Mouse (Mus musculus) kidney, adult 2 months (tissue): ENCODE data around the gene Gucy2c. TPM values are rescaled to one million over a fixed set of nuclear protein-coding genes. Genes with fewer than 3 reads are reported as not detected.
A peak's percentile ranks its signal among the peaks of the same experiment; 100 is the strongest.

Experiments used
- DNase-seq: peaks from one replicate; pipeline ENCODE4 v3.0.0; 2021
- H3K27ac ChIP-seq: fragments of 200-500 bp; 2 replicates; pipeline ENCODE4 v1.5.1; 2012; ENCODE audit warnings: low read depth, low read length, control low read depth, inconsistent platforms; ENCODE audit not compliant: insufficient read depth
- H3K27me3 ChIP-seq: fragments of 200-500 bp; replicated peaks from 2 replicates; pipeline ENCODE4 v1.6.1; 2012; ENCODE audit warnings: mild to moderate bottlenecking, moderate library complexity, low read length, inconsistent platforms; ENCODE audit not compliant: control insufficient read depth, insufficient read depth
- H3K36me3 ChIP-seq: fragments of 200-500 bp; 2 replicates; pipeline ENCODE4 v1.6.1; 2012; ENCODE audit warnings: mild to moderate bottlenecking, moderate library complexity, low read length, inconsistent platforms; ENCODE audit not compliant: control insufficient read depth, insufficient read depth
- H3K4me1 ChIP-seq: fragments of 200-500 bp; 2 replicates; pipeline ENCODE4 v1.6.1; 2011; ENCODE audit warnings: low read length; ENCODE audit not compliant: control insufficient read depth, insufficient read depth
- H3K4me3 ChIP-seq: fragments of 200-500 bp; 2 replicates; pipeline ENCODE4 v1.5.1; 2011; ENCODE audit warnings: mild to moderate bottlenecking, low read depth, low read length, control low read depth; ENCODE audit not compliant: insufficient read depth
- CTCF ChIP-seq: fragments of 200-500 bp; conservative IDR thresholded peaks from 2 replicates; pipeline ENCODE4 v1.5.1; 2011; ENCODE audit warnings: low read depth, mild to moderate bottlenecking, control low read depth, low read length, moderate library complexity, mixed read lengths; ENCODE audit not compliant: insufficient read depth, insufficient read length
- POLR2A ChIP-seq: fragments of 200-500 bp; IDR thresholded peaks from one replicate; pipeline ENCODE4 v1.6.1; 2011; ENCODE audit warnings: low read depth, low read length, control low read depth
- WGBS: fragments of 180-500 bp; shearing (Covaris S2); methylation state at CpG from one replicate; pipeline ENCODE4 v1.1.7; 2018; 5-methylcytosine and 5-hydroxymethylcytosine counted together
- polyA plus RNA-seq: library from polyadenylated mRNA; depleted of rRNA; stranded (reverse); fragments of >200 nt; gene quantifications from 2 replicates; pipeline ENCODE4 v1.2.3, GENCODE M21; 2012

Gucy2c gene
- polyA plus RNA-seq, 1 experiment, result 0.02 TPM

- H3K36me3 ChIP-seq, result no peaks in the 10 kb centered on the region
- H3K4me3 ChIP-seq, result no peak overlapping the region
- no peak for DNase-seq
- WGBS, result 45% methylated on average over 5 of the region's 5 CpGs
- no peaks in the 10 kb centered on the region for H3K27me3 ChIP-seq
- TF ChIP-seq CTCF (no peak), POLR2A (no peak)
- no peak overlapping the region for H3K27ac ChIP-seq
- H3K4me1 ChIP-seq, result no peaks in the 10 kb centered on the region
Measured at GRCm38 (mm10) chr6:136685433-136685832, 96.1 kb downstream of the Gucy2c start.

- peak; percentile 14 for DNase-seq
- Histone ChIP-seq H3K27me3 (no peaks in the 10 kb centered on the region), H3K4me3 (no peak overlapping the region), H3K36me3 (no peaks in the 10 kb centered on the region), H3K4me1 (no peaks in the 10 kb centered on the region), H3K27ac (no peak overlapping the region)
- 85% methylated on average over 11 of the region's 11 CpGs for WGBS
- TF ChIP-seq CTCF (no peak), POLR2A (no peak)
Measured at GRCm38 (mm10) chr6:136683410-136684334, 97.9 kb downstream of the Gucy2c start.

- TF ChIP-seq CTCF (no peak), POLR2A (no peak)
- Histone ChIP-seq H3K4me3 (no peak overlapping the region), H3K27ac (no peak overlapping the region), H3K4me1 (no peaks in the 10 kb centered on the region), H3K27me3 (no peaks in the 10 kb centered on the region), H3K36me3 (no peaks in the 10 kb centered on the region)
- WGBS, result 61% methylated on average over 2 of the region's 2 CpGs
- no peak for DNase-seq
Measured at GRCm38 (mm10) chr6:136679381-136679780, 102.2 kb downstream of the Gucy2c start.

GRCm38 (mm10) chr6:136674935-136675334 lies 106.6 kb downstream of the Gucy2c start:
- H3K4me3 ChIP-seq, result no peak overlapping the region
- H3K36me3 ChIP-seq, result no peaks in the 10 kb centered on the region
- TF ChIP-seq CTCF (no peak), POLR2A (no peak)
- no peaks in the 10 kb centered on the region for H3K27me3 ChIP-seq
- H3K4me1 ChIP-seq, result no peaks in the 10 kb centered on the region
- WGBS, result 92% methylated on average over 6 of the region's 6 CpGs
- no peak for DNase-seq
- H3K27ac ChIP-seq, result no peak overlapping the region

GRCm38 (mm10) chr6:136672467-136672866 lies 109.1 kb downstream of the Gucy2c start:
- TF ChIP-seq CTCF (no peak), POLR2A (no peak)
- H3K4me3 ChIP-seq, result no peak overlapping the region
- no peaks in the 10 kb centered on the region for H3K4me1 ChIP-seq
- DNase-seq, result peak; percentile 28
- no peaks in the 10 kb centered on the region for H3K27me3 ChIP-seq
- 48% methylated on average over 7 of the region's 7 CpGs for WGBS
- H3K36me3 ChIP-seq, result no peaks in the 10 kb centered on the region
- H3K27ac ChIP-seq, result no peak overlapping the region

GRCm38 (mm10) chr6:136669274-136669673 lies 112.3 kb downstream of the Gucy2c start:
- no peaks in the 10 kb centered on the region for H3K36me3 ChIP-seq
- H3K4me1 ChIP-seq, result no peaks in the 10 kb centered on the region
- 73% methylated on average over 5 of the region's 5 CpGs for WGBS
- TF ChIP-seq POLR2A (no peak), CTCF (no peak)
- no peaks in the 10 kb centered on the region for H3K27me3 ChIP-seq
- DNase-seq, result no peak
- no peak overlapping the region for H3K27ac ChIP-seq
- no peak overlapping the region for H3K4me3 ChIP-seq

- TF ChIP-seq POLR2A (no peak), CTCF (no peak)
- no peaks in the 10 kb centered on the region for H3K4me1 ChIP-seq
- H3K27me3 ChIP-seq, result no peaks in the 10 kb centered on the region
- H3K27ac ChIP-seq, result no peak overlapping the region
- H3K4me3 ChIP-seq, result no peak overlapping the region
- no peaks in the 10 kb centered on the region for H3K36me3 ChIP-seq
- WGBS, result 53% methylated on average over 14 of the region's 14 CpGs
- DNase-seq, result no peak
Measured at GRCm38 (mm10) chr6:136668266-136668986, 113.1 kb downstream of the Gucy2c start.
